Mouse (Mus musculus) heart, embryonic 14.5 days (tissue): ENCODE results near the gene Sart1. TPM values are rescaled to one million over a fixed set of nuclear protein-coding genes. Genes with fewer than 3 reads are reported as not detected.
A peak's percentile ranks its signal among the peaks of the same experiment; 100 is the strongest.

ENCODE experiments used
- ATAC-seq: fragments of 200-750 bp; cut with Nextera tagmentation; 2 replicates; pipeline ENCODE4 v1.8.0; 2017; ENCODE audit warnings: low read depth, moderate TSS enrichment; ENCODE audit not compliant: insufficient number of reproducible peaks, insufficient read depth, low FRiP score
- H3K27ac ChIP-seq, 2 experiments: fragments of 200-500 bp in 1 of 2; fragments of 300-500 bp in 1 of 2; sonication (generic) in 1 of 2; replicated peaks in 1 of 2; 2 replicates each; pipeline ENCODE4 v1.5.1; 2012 to 2014; ENCODE audit warnings: low read depth in 2 of 2, low read length in 2 of 2, control low read depth in 1 of 2, mild to moderate bottlenecking in 1 of 2, mixed read lengths in 1 of 2; ENCODE audit not compliant: control insufficient read depth in 1 of 2, insufficient read depth in 1 of 2
- H3K27me3 ChIP-seq: fragments of 300-500 bp; sonication (generic); 2 replicates; pipeline ENCODE4 v1.6.1; 2014; ENCODE audit warnings: mild to moderate bottlenecking, low read length, control low read depth; ENCODE audit not compliant: control insufficient read depth, insufficient read depth
- H3K36me3 ChIP-seq: fragments of 300-500 bp; sonication (generic); 2 replicates; pipeline ENCODE4 v1.6.1; 2014; ENCODE audit warnings: mild to moderate bottlenecking, control low read depth, low read length, mixed read lengths; ENCODE audit not compliant: control insufficient read depth, insufficient read depth
- H3K4me1 ChIP-seq, 2 experiments: fragments of 200-500 bp in 1 of 2; fragments of 300-500 bp in 1 of 2; sonication (generic) in 1 of 2; 2 replicates each; pipeline ENCODE4 v1.6.1; 2012 to 2014; ENCODE audit warnings: low read length in 2 of 2, control low read depth in 1 of 2, mixed read lengths in 1 of 2; ENCODE audit not compliant: control insufficient read depth in 2 of 2, insufficient read depth in 2 of 2
- H3K4me2 ChIP-seq: fragments of 300-500 bp; sonication (generic); 2 replicates; pipeline ENCODE4 v1.6.1; 2014; ENCODE audit warnings: mild to moderate bottlenecking, low read length
- H3K4me3 ChIP-seq, 2 experiments: fragments of 200-500 bp in 1 of 2; fragments of 300-500 bp in 1 of 2; sonication (generic) in 1 of 2; 2 replicates each; pipeline ENCODE4 v1.5.1; 2012 to 2014; ENCODE audit warnings: low read length in 2 of 2, mild to moderate bottlenecking in 2 of 2, control low read depth in 1 of 2, low read depth in 1 of 2, moderate library complexity in 1 of 2; ENCODE audit not compliant: control insufficient read depth in 1 of 2, insufficient read depth in 1 of 2
- H3K9ac ChIP-seq: fragments of 300-500 bp; sonication (generic); 2 replicates; pipeline ENCODE4 v1.6.1; 2014; ENCODE audit warnings: mild to moderate bottlenecking, low read length
- H3K9me3 ChIP-seq: fragments of 300-500 bp; sonication (generic); 2 replicates; pipeline ENCODE4 v1.6.1; 2016; ENCODE audit warnings: low read length, control low read depth; ENCODE audit not compliant: control insufficient read depth
- WGBS: fragments of 180-500 bp; shearing (Covaris S2); extraction: QIAGEN DNeasy Blood & Tissue Kit; methylation state at CpG from one replicate; pipeline ENCODE4 v1.1.7; 2014; 5-methylcytosine and 5-hydroxymethylcytosine counted together
- polyA plus RNA-seq: library from polyadenylated mRNA; unstranded; fragments of >200 nt; fragmentation: Nextera tagmentation; extraction: Ambion mirVana; gene quantifications from 2 replicates; pipeline ENCODE4 v1.2.1, GENCODE M21; 2014

Sart1 gene
- polyA plus RNA-seq, 1 experiment from 2014 or later: 39.5 TPM

DNA sequence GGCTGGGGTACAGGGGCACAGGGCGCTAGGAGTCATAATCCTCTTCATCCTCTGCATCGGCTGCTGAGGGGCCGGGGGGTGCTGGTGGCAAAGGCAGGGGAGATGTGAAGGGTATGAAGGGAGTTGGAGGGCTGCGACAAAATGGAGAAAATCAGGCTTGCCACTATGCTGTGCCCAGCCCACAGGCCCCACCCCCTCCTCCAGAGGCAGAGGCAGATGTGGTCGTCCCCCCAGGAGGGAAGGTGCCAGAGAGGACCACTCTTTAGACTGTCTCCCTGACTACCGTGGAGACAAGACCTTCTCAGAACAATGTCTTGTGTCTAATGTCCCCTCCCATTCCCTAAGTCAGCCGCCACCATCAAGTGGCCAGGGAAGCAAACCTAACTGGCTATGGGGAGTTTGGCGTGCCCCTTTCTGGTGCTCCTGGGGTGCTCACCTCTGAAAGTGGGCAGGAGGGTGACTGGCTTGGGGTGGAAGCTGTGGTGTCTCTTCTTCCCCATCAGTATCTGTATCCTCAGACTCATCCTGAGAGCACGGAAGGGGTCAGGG lies 34.5 kb upstream of the Sart1 start:
- H3K9ac ChIP-seq: peak overlapping the region; percentile 97

DNA sequence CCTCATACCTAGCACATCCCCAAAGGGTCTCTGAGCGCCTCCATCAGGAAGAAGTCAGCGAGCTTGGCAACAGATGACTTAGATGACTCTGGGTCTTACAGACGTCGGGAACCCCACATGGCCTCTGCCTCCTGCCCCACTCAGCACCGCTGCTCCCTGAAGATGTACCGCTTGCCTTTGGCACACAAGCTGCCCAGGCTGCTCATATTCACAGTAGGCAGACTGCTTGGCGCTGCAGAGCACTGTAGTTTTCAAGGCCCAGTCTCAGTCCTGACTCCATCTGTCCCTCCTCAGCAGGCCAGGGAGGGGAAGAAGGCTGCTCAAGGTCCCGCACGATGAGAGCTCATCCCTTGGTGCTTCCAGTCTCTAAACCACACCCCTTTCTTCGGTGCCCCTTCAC lies 33.8 kb upstream of the Sart1 start:
- no peak overlapping the region for H3K27ac ChIP-seq
- H3K9ac ChIP-seq: no peak overlapping the region
- WGBS: 85% methylated on average over 10 of the region's 10 CpGs
- ATAC-seq: no peak
- peaks cover 18 to 21% of the 10 kb centered on the region in 2 experiments for H3K4me1 ChIP-seq
- H3K36me3 ChIP-seq: peaks cover 72% of the 10 kb centered on the region
- no peak overlapping the region for H3K4me3 ChIP-seq
- H3K27me3 ChIP-seq: no peaks in the 10 kb centered on the region
- no peaks in the 10 kb centered on the region for H3K9me3 ChIP-seq
- H3K4me2 ChIP-seq: no peak overlapping the region

More for the DNA sequence above, 34.5 kb upstream of the Sart1 start:
- H3K36me3 ChIP-seq: peaks cover 70% of the 10 kb centered on the region
- H3K9me3 ChIP-seq: no peaks in the 10 kb centered on the region
- no peaks in the 10 kb centered on the region for H3K27me3 ChIP-seq
- 89% methylated on average over 9 of the region's 9 CpGs for WGBS
- no peak overlapping the region for H3K27ac ChIP-seq
- H3K4me1 ChIP-seq: peaks cover 18 to 21% of the 10 kb centered on the region in 2 experiments
- H3K4me3 ChIP-seq: peak overlapping the region in 1 of 2 experiments; percentile 87; a peak in 1 of 4 replicates
- no peak for ATAC-seq
- peak overlapping the region; percentile 84; the same call in 1 of the 2 replicates for H3K4me2 ChIP-seq

DNA sequence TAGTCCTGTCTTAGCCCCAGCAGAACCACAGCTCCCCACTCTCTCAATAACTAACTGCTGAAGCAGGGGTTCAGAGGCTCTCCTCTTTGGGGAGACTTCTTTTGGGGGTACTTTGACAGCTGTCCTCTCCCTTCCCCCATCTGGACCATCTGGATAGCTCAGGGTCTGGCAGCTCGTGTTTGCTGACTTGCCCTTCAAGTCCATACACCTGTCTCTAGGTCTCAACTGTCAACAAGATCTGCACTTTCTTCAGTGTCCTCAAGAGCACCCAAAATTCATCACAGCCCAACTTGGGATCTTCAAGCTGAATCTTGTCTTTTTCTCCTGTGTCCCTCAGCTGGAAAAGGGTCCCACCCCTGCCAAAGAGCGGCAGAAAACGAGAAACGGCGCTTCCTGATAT lies 33.3 kb upstream of the Sart1 start:
- Histone ChIP-seq H3K36me3 (peaks cover 69% of the 10 kb centered on the region), H3K4me1 (peaks cover 18 to 21% of the 10 kb centered on the region in 2 experiments), H3K4me3 (no peak overlapping the region), H3K27ac (no peak overlapping the region), H3K4me2 (no peak overlapping the region), H3K27me3 (no peaks in the 10 kb centered on the region), H3K9me3 (no peaks in the 10 kb centered on the region), H3K9ac (no peak overlapping the region)
- no peak for ATAC-seq
- 84% methylated on average over 5 of the region's 5 CpGs for WGBS

DNA sequence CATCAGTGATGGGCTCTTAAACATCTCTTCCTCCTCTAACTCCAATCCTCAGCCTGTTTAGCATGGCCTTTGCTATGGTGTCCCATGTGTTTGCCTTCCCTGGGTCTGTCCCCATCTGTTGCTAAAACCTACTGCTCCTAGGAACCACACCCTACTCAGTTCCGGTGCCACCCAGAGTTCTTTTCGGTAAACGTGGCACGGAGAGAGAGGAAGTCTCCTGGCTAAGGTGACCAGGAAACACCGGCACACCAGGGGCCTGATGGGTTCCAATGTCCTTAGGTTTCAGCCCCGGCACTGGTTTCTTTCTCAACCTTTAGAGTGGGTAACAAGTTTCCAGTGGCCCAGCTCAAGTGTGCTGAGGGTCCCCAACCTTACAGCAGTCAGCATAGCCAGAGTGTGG lies 32.1 kb upstream of the Sart1 start:
- Histone ChIP-seq H3K27ac (no peak overlapping the region), H3K9me3 (no peaks in the 10 kb centered on the region), H3K4me2 (no peak overlapping the region), H3K4me3 (no peak overlapping the region), H3K36me3 (peaks cover 59% of the 10 kb centered on the region), H3K9ac (no peak overlapping the region), H3K27me3 (no peaks in the 10 kb centered on the region), H3K4me1 (peaks cover 10 to 12% of the 10 kb centered on the region in 2 experiments)
- ATAC-seq: no peak
- WGBS: 89% methylated on average over 6 of the region's 6 CpGs

DNA sequence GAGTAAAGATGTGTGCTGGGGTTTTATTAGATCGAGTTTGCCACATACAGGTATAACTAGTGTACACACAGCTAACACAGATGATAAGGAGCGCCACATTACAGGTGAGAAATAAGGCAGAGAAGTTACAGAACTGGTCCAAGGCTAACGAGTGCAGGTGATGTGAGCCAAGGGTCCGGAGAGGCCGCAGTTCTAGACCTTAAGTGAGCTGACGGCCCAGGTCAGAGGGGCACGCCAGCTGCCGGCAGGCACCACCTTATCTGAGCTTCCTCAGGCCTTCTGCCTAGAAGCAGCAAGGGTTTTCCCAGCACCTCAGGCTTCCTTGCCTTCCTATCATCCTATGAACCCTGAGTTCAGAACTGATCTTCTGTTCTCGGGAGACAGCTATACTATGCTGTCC lies 31.1 kb upstream of the Sart1 start:
- H3K9ac ChIP-seq: no peak overlapping the region
- no peaks in the 10 kb centered on the region for H3K27me3 ChIP-seq
- no peak for ATAC-seq
- WGBS: 81% methylated on average over 9 of the region's 9 CpGs
- H3K27ac ChIP-seq: no peak overlapping the region
- peaks cover 59% of the 10 kb centered on the region for H3K36me3 ChIP-seq
- H3K4me3 ChIP-seq: no peak overlapping the region
- peaks cover 10 to 12% of the 10 kb centered on the region in 2 experiments for H3K4me1 ChIP-seq
- no peak overlapping the region for H3K4me2 ChIP-seq
- no peaks in the 10 kb centered on the region for H3K9me3 ChIP-seq

DNA sequence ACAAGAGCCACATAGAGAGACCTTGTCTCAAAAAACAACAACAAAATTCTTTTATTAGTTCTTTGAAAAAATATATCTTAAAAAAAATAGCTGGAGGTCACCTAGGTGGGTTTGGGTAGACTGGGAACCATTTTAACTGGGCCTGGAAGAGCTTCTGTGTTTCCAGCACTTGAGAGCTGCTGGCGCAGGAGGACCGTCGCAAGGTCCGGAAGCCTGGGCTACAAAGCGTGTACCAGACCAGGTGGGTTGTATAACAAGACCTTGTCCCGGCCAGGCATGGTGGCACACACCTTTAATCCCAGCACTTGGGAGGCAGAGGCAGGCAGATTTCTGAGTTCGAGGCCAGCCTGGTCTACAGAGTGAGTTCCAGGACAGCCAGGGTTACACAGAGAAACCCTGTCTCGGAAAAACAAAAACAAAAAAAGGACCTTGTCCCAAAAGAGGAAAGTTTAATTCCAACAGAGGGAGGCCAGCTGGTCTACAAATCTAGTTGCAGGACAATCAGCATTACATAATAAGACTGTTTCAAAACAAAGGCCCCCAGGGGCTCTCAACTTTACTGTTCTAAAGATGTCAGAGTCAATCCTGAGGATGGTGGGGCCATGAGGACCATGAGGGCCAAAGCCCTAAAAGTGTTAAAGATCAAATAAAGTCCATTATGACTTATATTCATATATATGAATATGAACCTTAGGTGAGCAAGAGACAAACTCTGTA lies 30.4 kb upstream of the Sart1 start:
- 90% methylated on average over 8 of the region's 8 CpGs for WGBS
- Histone ChIP-seq H3K4me3 (no peak overlapping the region), H3K36me3 (peaks cover 59% of the 10 kb centered on the region), H3K9me3 (no peaks in the 10 kb centered on the region), H3K9ac (no peak overlapping the region), H3K4me1 (peaks cover 11 to 12% of the 10 kb centered on the region in 2 experiments), H3K27ac (no peak overlapping the region), H3K4me2 (no peak overlapping the region), H3K27me3 (no peaks in the 10 kb centered on the region)
- no peak for ATAC-seq

DNA sequence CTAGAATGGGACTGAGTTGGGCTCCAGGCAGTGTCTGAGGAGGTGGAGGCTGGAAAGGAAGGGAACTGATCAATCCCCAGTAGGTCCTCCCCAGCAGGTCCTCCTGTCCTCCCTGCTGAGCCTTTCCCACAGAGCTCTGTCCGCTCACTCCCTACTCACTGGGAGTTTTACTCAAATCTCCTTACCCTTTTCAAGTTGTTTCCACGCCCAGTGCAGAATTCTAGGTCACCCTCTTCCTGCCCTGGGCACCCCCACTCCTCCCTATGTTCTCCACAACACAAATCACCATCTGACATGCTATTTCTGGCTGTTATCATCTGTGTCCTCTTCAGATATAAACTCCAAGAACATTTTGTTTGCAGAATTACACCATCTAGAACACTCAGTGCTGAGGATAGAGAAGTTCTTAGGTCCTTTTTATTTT lies 26.0 kb upstream of the Sart1 start:
- Histone ChIP-seq H3K27ac (no peak overlapping the region), H3K27me3 (no peaks in the 10 kb centered on the region), H3K4me3 (no peak overlapping the region), H3K36me3 (peaks cover 22% of the 10 kb centered on the region), H3K4me2 (no peak overlapping the region), H3K9me3 (no peaks in the 10 kb centered on the region), H3K4me1 (peaks cover 0 to 2% of the 10 kb centered on the region in 2 experiments; a peak in 1 of 4 replicates), H3K9ac (0 out of 2 replicates have a peak overlapping the region, but pooled peaks have one; percentile 19)
- ATAC-seq: no peak
- WGBS: 46% methylated on average over 2 of the region's 2 CpGs
